Mouse (Mus musculus) layer of hippocampus, postnatal 36 days (tissue): ENCODE measurements around the gene Rbm20. TPM values are rescaled to one million over a fixed set of nuclear protein-coding genes. Genes with fewer than 3 reads are reported as not detected.
"Not testable (repeated sequence)": the region's sequence is repeated elsewhere in the genome, so short reads cannot be mapped to it uniquely, and the experiment has no call there.

Source experiments
- DNase-seq, 2 experiments: peaks; one replicate each; pipeline ENCODE4 v3.0.0; 2022
- total RNA-seq, 2 experiments: library from RNA; stranded (reverse); gene quantifications; 2 replicates each; pipeline ENCODE4 v1.2.3; 2021

Rbm20 gene
- total RNA-seq, 2 experiments from 2014 or later: 1.5 to 2.0 TPM

- DNase-seq: no peak
These were observed 229.1 kb downstream of the Rbm20 start for GRCm38 (mm10) chr19:53906033-53906702.

GRCm38 (mm10) chr19:53906703-53907070 is 229.6 kb downstream of the Rbm20 start:
- DNase-seq: not testable (repeated sequence)

DNA sequence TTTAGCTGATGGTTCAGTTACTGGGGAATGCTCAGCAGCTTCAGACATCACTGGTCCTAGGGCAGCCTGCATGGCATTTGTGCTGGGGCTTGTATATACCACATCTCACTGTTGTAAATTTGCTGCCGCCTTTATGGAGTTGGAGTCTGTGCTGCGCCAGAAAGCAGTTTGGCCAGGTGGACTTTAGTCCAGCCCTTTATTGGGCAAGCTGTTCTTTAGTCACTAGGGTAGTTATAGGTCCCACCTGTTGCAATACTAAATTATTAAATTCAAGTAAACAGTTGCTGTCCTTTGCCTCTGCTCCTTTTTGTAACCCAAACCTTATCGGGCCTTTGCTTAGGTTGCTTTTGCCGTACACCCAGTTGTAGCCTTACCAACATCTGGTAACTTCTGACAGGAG is 237.8 kb downstream of the Rbm20 start:
- DNase-seq: no peak

Other genes with a start within 250 kb of the Rbm20 start
- gene Dusp5, start 148.2 kb upstream of the Rbm20 start, total RNA-seq: 10 to 100 TPM; 23.6 to 27.0 TPM
- 10 to 100 TPM; 38.5 to 45.8 TPM for gene Nutf2-ps1, start 88.2 kb upstream of the Rbm20 start, total RNA-seq
- gene Smc3, start 76.9 kb upstream of the Rbm20 start, total RNA-seq: 10 to 100 TPM; 41.7 to 45.1 TPM
- 100 to 1,000 TPM; 115 to 125 TPM for gene Pdcd4, start 214.9 kb downstream of the Rbm20 start, total RNA-seq